Mouse (Mus musculus) kidney, embryonic 16.5 days (tissue): ENCODE measurements around the gene Chrnd. TPM values are rescaled to one million over a fixed set of nuclear protein-coding genes. Genes with fewer than 3 reads are reported as not detected.

Experiments used
- ATAC-seq: fragments of 200-750 bp; cut with Nextera tagmentation; 2 replicates; pipeline ENCODE4 v1.8.0; 2017; ENCODE audit warnings: moderate TSS enrichment; ENCODE audit not compliant: low FRiP score, low TSS enrichment
- H3K27ac ChIP-seq: fragments of 300-500 bp; sonication (generic); 2 replicates; pipeline ENCODE4 v1.5.1; 2014; ENCODE audit warnings: low read length
- H3K27me3 ChIP-seq: fragments of 300-500 bp; sonication (generic); 2 replicates; pipeline ENCODE4 v1.6.1; 2014; ENCODE audit warnings: low read length, control low read depth, mixed read lengths; ENCODE audit not compliant: insufficient read depth
- H3K36me3 ChIP-seq: fragments of 300-500 bp; sonication (generic); 2 replicates; pipeline ENCODE4 v1.6.1; 2014; ENCODE audit warnings: low read length, control low read depth, mixed read lengths; ENCODE audit not compliant: insufficient read depth
- H3K4me1 ChIP-seq: fragments of 300-500 bp; sonication (generic); 2 replicates; pipeline ENCODE4 v1.6.1; 2014; ENCODE audit warnings: low read length, control low read depth, mixed read lengths; ENCODE audit not compliant: insufficient read depth
- H3K4me2 ChIP-seq: fragments of 300-500 bp; sonication (generic); replicated peaks from 2 replicates; pipeline ENCODE4 v1.6.1; 2014; ENCODE audit warnings: low read depth, low read length
- H3K4me3 ChIP-seq: fragments of 300-500 bp; sonication (generic); 2 replicates; pipeline ENCODE4 v1.5.1; 2014; ENCODE audit warnings: mild to moderate bottlenecking, low read length
- H3K9ac ChIP-seq: fragments of 300-500 bp; sonication (generic); replicated peaks from 2 replicates; pipeline ENCODE4 v1.6.1; 2014; ENCODE audit warnings: low read length
- H3K9me3 ChIP-seq: fragments of 300-500 bp; sonication (generic); 2 replicates; pipeline ENCODE4 v1.6.1; 2016; ENCODE audit warnings: low read length, control low read depth
- WGBS: fragments of 180-500 bp; shearing (Covaris S2); extraction: QIAGEN DNeasy Blood & Tissue Kit; methylation state at CpG from one replicate; pipeline ENCODE4 v1.1.7; 2014; 5-methylcytosine and 5-hydroxymethylcytosine counted together
- polyA plus RNA-seq: library from polyadenylated mRNA; unstranded; fragments of >200 nt; fragmentation: Nextera tagmentation; extraction: Ambion mirVana; gene quantifications from 2 replicates; pipeline ENCODE4 v1.2.1, GENCODE M21; 2015

Chrnd gene
- polyA plus RNA-seq, 1 experiment from 2014 or later, result 0.81 TPM

- H3K36me3 ChIP-seq, result no peaks in the 10 kb centered on the region
- no peak overlapping the region for H3K27ac ChIP-seq
- 62% methylated on average over 1 of the region's 1 CpGs for WGBS
- H3K4me2 ChIP-seq, result no peak overlapping the region
- peaks cover 2% of the 10 kb centered on the region; the same call in 1 of the 2 replicates for H3K9me3 ChIP-seq
- peaks cover 14% of the 10 kb centered on the region for H3K4me1 ChIP-seq
- ATAC-seq, result no peak
- H3K9ac ChIP-seq, result no peak overlapping the region
- H3K27me3 ChIP-seq, result peaks cover 3% of the 10 kb centered on the region; the same call in 1 of the 2 replicates
- no peak overlapping the region for H3K4me3 ChIP-seq
Observed at GRCm38 (mm10) chr1:87201848-87202247, 11.4 kb downstream of the Chrnd start.

- ATAC-seq, result no peak
- Histone ChIP-seq H3K9ac (no peak overlapping the region), H3K4me1 (peaks cover 9% of the 10 kb centered on the region), H3K9me3 (peaks cover 2% of the 10 kb centered on the region; the same call in 1 of the 2 replicates), H3K4me3 (no peak overlapping the region), H3K27ac (no peak overlapping the region), H3K4me2 (no peak overlapping the region), H3K27me3 (peaks cover 15% of the 10 kb centered on the region; the same call in 1 of the 2 replicates), H3K36me3 (no peaks in the 10 kb centered on the region)
- 78% methylated on average over 5 of the region's 5 CpGs for WGBS
Observed at GRCm38 (mm10) chr1:87203779-87204178, 13.4 kb downstream of the Chrnd start.

- Histone ChIP-seq H3K36me3 (no peaks in the 10 kb centered on the region), H3K9me3 (peaks cover 2% of the 10 kb centered on the region; the same call in 1 of the 2 replicates), H3K27ac (no peak within 1 kb of the TSS), H3K4me2 (no peak within 1 kb of the TSS), H3K27me3 (peaks cover 15% of the 10 kb centered on the region; the same call in 1 of the 2 replicates), H3K4me3 (no peak within 1 kb of the TSS), H3K4me1 (peaks cover 9% of the 10 kb centered on the region; the same call in 1 of the 2 replicates), H3K9ac (no peak within 1 kb of the TSS)
- ATAC-seq, result no peak
- WGBS, result 92% methylated on average over 7 of the region's 7 CpGs
Observed at GRCm38 (mm10) chr1:87204465-87204864, 14.1 kb downstream of the Chrnd start, which contains the start of gene Chrng. Chrng (plus strand) TSS chr1:87204657.

GRCm38 (mm10) chr1:87205038-87205437, 14.6 kb downstream of the Chrnd start:
- no peak for ATAC-seq
- Histone ChIP-seq H3K36me3 (no peaks in the 10 kb centered on the region), H3K27me3 (peaks cover 15% of the 10 kb centered on the region; the same call in 1 of the 2 replicates), H3K4me3 (no peak overlapping the region), H3K4me2 (no peak overlapping the region), H3K27ac (no peak overlapping the region), H3K4me1 (peaks cover 9% of the 10 kb centered on the region; the same call in 1 of the 2 replicates), H3K9me3 (peaks cover 2% of the 10 kb centered on the region; the same call in 1 of the 2 replicates), H3K9ac (no peak overlapping the region)
- 46% methylated on average over 6 of the region's 6 CpGs for WGBS

- peaks cover 2% of the 10 kb centered on the region; the same call in 1 of the 2 replicates for H3K9me3 ChIP-seq
- no peaks in the 10 kb centered on the region for H3K36me3 ChIP-seq
- WGBS, result 25% methylated on average over 3 of the region's 3 CpGs
- H3K27ac ChIP-seq, result no peak overlapping the region
- H3K4me1 ChIP-seq, result peaks cover 9% of the 10 kb centered on the region; the same call in 1 of the 2 replicates
- no peak overlapping the region for H3K4me3 ChIP-seq
- H3K27me3 ChIP-seq, result peaks cover 15% of the 10 kb centered on the region; the same call in 1 of the 2 replicates
- no peak overlapping the region for H3K9ac ChIP-seq
- H3K4me2 ChIP-seq, result no peak overlapping the region
- peak; percentile 44; the same call in 1 of the 2 replicates for ATAC-seq
Observed at GRCm38 (mm10) chr1:87205502-87205901, 15.1 kb downstream of the Chrnd start.

- no peak for ATAC-seq
- no peak overlapping the region for H3K27ac ChIP-seq
- peaks cover 9% of the 10 kb centered on the region; the same call in 1 of the 2 replicates for H3K4me1 ChIP-seq
- H3K9ac ChIP-seq, result no peak overlapping the region
- peaks cover 15% of the 10 kb centered on the region; the same call in 1 of the 2 replicates for H3K27me3 ChIP-seq
- peaks cover 2% of the 10 kb centered on the region; the same call in 1 of the 2 replicates for H3K9me3 ChIP-seq
- no peak overlapping the region for H3K4me3 ChIP-seq
- no peak overlapping the region for H3K4me2 ChIP-seq
- no peaks in the 10 kb centered on the region for H3K36me3 ChIP-seq
- 18% methylated on average over 17 of the region's 17 CpGs for WGBS
Observed at GRCm38 (mm10) chr1:87206339-87206738, 15.9 kb downstream of the Chrnd start.

- no peak overlapping the region for H3K4me2 ChIP-seq
- no peak overlapping the region for H3K4me3 ChIP-seq
- no peak overlapping the region for H3K9ac ChIP-seq
- no peaks in the 10 kb centered on the region for H3K36me3 ChIP-seq
- H3K4me1 ChIP-seq, result peaks cover 23% of the 10 kb centered on the region
- ATAC-seq, result no peak
- H3K27ac ChIP-seq, result no peak overlapping the region
- WGBS, result 80% methylated on average over 4 of the region's 4 CpGs
- H3K9me3 ChIP-seq, result no peaks in the 10 kb centered on the region
- peaks cover 12% of the 10 kb centered on the region; the same call in 1 of the 2 replicates for H3K27me3 ChIP-seq
Observed at GRCm38 (mm10) chr1:87211431-87211830, 21.0 kb downstream of the Chrnd start.

- Histone ChIP-seq H3K27ac (peak within 1 kb of the TSS; percentile 99), H3K9ac (peak within 1 kb of the TSS; percentile 99), H3K4me1 (peaks cover 32% of the 10 kb centered on the region), H3K27me3 (no peaks in the 10 kb centered on the region), H3K4me3 (peak within 1 kb of the TSS; percentile 78), H3K9me3 (no peaks in the 10 kb centered on the region), H3K36me3 (0 out of 2 replicates have a peak, but pooled peaks cover 4% of the 10 kb centered on the region), H3K4me2 (peak within 1 kb of the TSS; percentile 82)
- WGBS, result under 1% methylated on average over 61 of the region's 99 CpGs
- ATAC-seq, result peak; percentile 96
Observed at GRCm38 (mm10) chr1:87213735-87214704, 23.6 kb downstream of the Chrnd start, which contains the start of gene Eif4e2. Eif4e2 (plus strand) TSS chr1:87213914.

GRCm38 (mm10) chr1:87214748-87215147, 24.3 kb downstream of the Chrnd start:
- Histone ChIP-seq H3K27me3 (no peaks in the 10 kb centered on the region), H3K4me3 (peak overlapping the region; percentile 78), H3K4me2 (peak overlapping the region; percentile 82), H3K9me3 (no peaks in the 10 kb centered on the region), H3K4me1 (peaks cover 32% of the 10 kb centered on the region), H3K36me3 (peaks cover 8% of the 10 kb centered on the region; the same call in 1 of the 2 replicates), H3K9ac (peak overlapping the region; percentile 99), H3K27ac (peak overlapping the region; percentile 99)
- ATAC-seq, result no peak
- whole genome bisulfite sequencing, result 15% methylated on average over 4 of the region's 4 CpGs
